ENCODE assay signal across 8 mouse cellular contexts in genomic region chr4:150136693-150137092, GRCm38 (mm10). TPM values are rescaled to one million over a fixed set of nuclear protein-coding genes. Genes with fewer than 3 reads are reported as not detected.
DNase-seq lines count a peak whose midpoint lies in the region; ATAC-seq and TF ChIP-seq lines count a peak whose summit lies in the region.
"Had no signal": no experiment of that assay in that cellular context is flagged by ENCODE, and none has a peak within 500 bp of the region (broad histone marks: within the 10 kb centered on the region; RNA-seq: fewer than 3 reads in every experiment).

No protein-coding gene starts in this region.

- CTCF ChIA-PET in Patski (lab: Charles Lee): interaction anchor here (1.2 kb wide), 1 partner anchor 14 kb away, joined by 5 read pairs; no protein-coding TSS in a partner anchor

- H3K27me3 ChIP-seq in Patski: no peaks in the 10 kb centered on the region
- no peaks in the 10 kb centered on the region for H3K27me3 ChIP-seq in hindbrain, embryonic 14.5 days (ENCODE audit: control insufficient read depth, insufficient read depth, low read length)
- no peaks in the 10 kb centered on the region for H3K27me3 ChIP-seq in midbrain, embryonic 14.5 days (ENCODE audit: control insufficient read depth, insufficient read depth, low read length)

- H3K9ac ChIP-seq in hindbrain, embryonic 14.5 days: no peak overlapping the region
- no peak overlapping the region for H3K9ac ChIP-seq in midbrain, embryonic 14.5 days (replicated peaks; ENCODE audit: low read length)

- H3K4me3 ChIP-seq in hindbrain, embryonic 14.5 days (replicated peaks; ENCODE audit: low read length): no peak overlapping the region
- no peak overlapping the region for H3K4me3 ChIP-seq in midbrain, embryonic 14.5 days (replicated peaks; ENCODE audit: low read depth, low read length)

- WGBS in hindbrain, embryonic 14.5 days: 9% methylated on average over 10 of the region's 10 CpGs
- 8% methylated on average over 10 of the region's 10 CpGs for WGBS in midbrain, embryonic 14.5 days

- no peak for DNase-seq in Patski (ENCODE audit: low read depth, low spot score)
- DNase-seq in cerebellum, adult 18-20 months: peak; percentile 78 to 80
- peak; percentile 66 for DNase-seq in forelimb bud, embryonic 11.5 days (ENCODE audit: low read depth, low spot score)
- DNase-seq in hindbrain, embryonic 14.5 days (ENCODE audit: low spot score): peak; percentile 80
- DNase-seq in left cerebral cortex, postnatal 36 days (ENCODE audit: low spot score in 2 of 2): peak; percentile 56 to 58
- DNase-seq in midbrain, embryonic 14.5 days: peak; percentile 86
- peak; percentile 67 to 87 for DNase-seq in spleen, postnatal 10 days (ENCODE audit: low spot score in 2 of 2)

- intact Hi-C loops in left cerebral cortex, postnatal 36 days (cut with DNase I): loop anchor here (5.0 kb wide), 1 partner anchor 81 kb away; no protein-coding TSS in a partner anchor

- TF ChIP-seq CTCF in Patski (IDR thresholded peaks at IDR 0.05): peak; percentile 91

- no peaks in the 10 kb centered on the region for H3K9me3 ChIP-seq in hindbrain, embryonic 14.5 days (ENCODE audit: control insufficient read depth, low read length)
- no peaks in the 10 kb centered on the region for H3K9me3 ChIP-seq in midbrain, embryonic 14.5 days (ENCODE audit: control insufficient read depth, low read length)

- no peak overlapping the region for H3K4me2 ChIP-seq in hindbrain, embryonic 14.5 days (replicated peaks)
- no peak overlapping the region for H3K4me2 ChIP-seq in midbrain, embryonic 14.5 days (ENCODE audit: low read length)

- H3K4me1 ChIP-seq in hindbrain, embryonic 14.5 days (replicated peaks; ENCODE audit: control insufficient read depth, insufficient read depth, low read length): no peaks in the 10 kb centered on the region
- no peaks in the 10 kb centered on the region for H3K4me1 ChIP-seq in midbrain, embryonic 14.5 days (ENCODE audit: control insufficient read depth, insufficient read depth, low read length)

- POLR2A ChIA-PET in Patski (lab: Charles Lee): no interaction called here

- no peak for ATAC-seq in Patski
- ATAC-seq in hindbrain, embryonic 14.5 days (ENCODE audit: low FRiP score): peak; percentile 25; the same call in 1 of the 2 replicates
- peak; percentile 27; the same call in 1 of the 2 replicates for ATAC-seq in midbrain, embryonic 14.5 days (ENCODE audit: low FRiP score, low TSS enrichment)

- in situ Hi-C loops in Patski (cut with MboI; ENCODE audit: low pct_unique_long_range_greater_than_20kb): loop anchor here (10.0 kb wide), 1 partner anchor 88 kb away; no protein-coding TSS in a partner anchor

- H3K36me3 ChIP-seq in hindbrain, embryonic 14.5 days (replicated peaks; ENCODE audit: control insufficient read depth, insufficient read depth): no peaks in the 10 kb centered on the region
- H3K36me3 ChIP-seq in midbrain, embryonic 14.5 days (ENCODE audit: control insufficient read depth, insufficient read depth, low read length): no peaks in the 10 kb centered on the region

- no peak overlapping the region for H3K27ac ChIP-seq in hindbrain, embryonic 14.5 days
- no peak overlapping the region for H3K27ac ChIP-seq in midbrain, embryonic 14.5 days (replicated peaks; ENCODE audit: low read depth, low read length)
- H3K27ac ChIP-seq: macrophage had no signal

RNA-seq across cellular contexts. Expression of gene Slc2a7, which starts 12.1 kb away (rescaled TPM):
- not detected for polyA plus RNA-seq in Patski (2021)
- not detected in 2 replicates for polyA plus RNA-seq in hindbrain, embryonic 14.5 days (2014; fragmentation: Nextera tagmentation; extraction: Ambion mirVana)
- not detected for total RNA-seq in left cerebral cortex, postnatal 36 days (2021)
- not detected in 2 replicates for polyA plus RNA-seq in midbrain, embryonic 14.5 days (2014; fragmentation: Nextera tagmentation; extraction: Ambion mirVana)
- polyA plus RNA-seq: macrophage had no signal

RNA-seq across cellular contexts. Expression of gene Slc2a5, which starts 17.6 kb away (rescaled TPM):
- polyA plus RNA-seq in Patski (2021): not detected
- polyA plus RNA-seq in hindbrain, embryonic 14.5 days (2014; fragmentation: Nextera tagmentation; extraction: Ambion mirVana): 2.4 and 2.8 TPM in 2 replicates
- total RNA-seq in left cerebral cortex, postnatal 36 days (2021): 1 to 10 TPM; 6.3 to 7.3 TPM
- 1.4 and 1.5 TPM in 2 replicates for polyA plus RNA-seq in midbrain, embryonic 14.5 days (2014; fragmentation: Nextera tagmentation; extraction: Ambion mirVana)

RNA-seq across cellular contexts. Expression of gene Gpr157, which starts 49.5 kb away (rescaled TPM):
- 0.50 TPM for polyA plus RNA-seq in Patski (2021)
- 0.33 and 0.39 TPM in 2 replicates for polyA plus RNA-seq in hindbrain, embryonic 14.5 days (2014; fragmentation: Nextera tagmentation; extraction: Ambion mirVana)
- 1 to 10 TPM; 1.5 to 1.6 TPM for total RNA-seq in left cerebral cortex, postnatal 36 days (2021)
- polyA plus RNA-seq in midbrain, embryonic 14.5 days (2014; fragmentation: Nextera tagmentation; extraction: Ambion mirVana): 0.11 and 0.25 TPM in 2 replicates
